Mouse (Mus musculus): Measurements from ENCODE around the gene Gm20388. TPM values are rescaled to one million over a fixed set of nuclear protein-coding genes. Genes with fewer than 3 reads are reported as not detected.

The Gm20388 gene
- polyA plus RNA-seq, 1 experiment = 23.9 TPM

- Histone ChIP-seq H3K27ac (ENCODE audit: insufficient read depth, low read length) (no peak overlapping the region), H3K4me3 (ENCODE audit: insufficient read depth, low read length) (no peak overlapping the region), H3K4me1 (ENCODE audit: control insufficient read depth, insufficient read depth, low read length) (peaks cover 12% of the 10 kb centered on the region)
- TF ChIP-seq CTCF (IDR thresholded peaks at IDR 0.05; ENCODE audit: extremely low read depth, insufficient read depth, low read length) (no peak), POLR2A (IDR thresholded peaks at IDR 0.05; ENCODE audit: extremely low read depth, insufficient read depth, low read length) (no peak)
Measured at GRCm38 (mm10) chr8:120485551-120486476, 575.2 kb downstream of the Gm20388 start.

GRCm38 (mm10) chr8:120486477-120487376 lies 576.1 kb downstream of the Gm20388 start:
- Histone ChIP-seq H3K27ac (ENCODE audit: insufficient read depth, low read length) (peak overlapping the region; percentile 96), H3K4me3 (ENCODE audit: insufficient read depth, low read length) (peak overlapping the region; percentile 49), H3K4me1 (ENCODE audit: control insufficient read depth, insufficient read depth, low read length) (peaks cover 14% of the 10 kb centered on the region)
- peak; percentile 53; the same call in 1 of the 2 replicates for TF ChIP-seq POLR2A (IDR thresholded peaks at IDR 0.05; ENCODE audit: extremely low read depth, insufficient read depth, low read length)
- no peak for TF ChIP-seq CTCF (IDR thresholded peaks at IDR 0.05; ENCODE audit: extremely low read depth, insufficient read depth, low read length)

GRCm38 (mm10) chr8:120487377-120487728 lies 576.7 kb downstream of the Gm20388 start:
- TF ChIP-seq POLR2A (IDR thresholded peaks at IDR 0.05; ENCODE audit: extremely low read depth, insufficient read depth, low read length) (no peak), CTCF (IDR thresholded peaks at IDR 0.05; ENCODE audit: extremely low read depth, insufficient read depth, low read length) (no peak)
- H3K27ac ChIP-seq (ENCODE audit: insufficient read depth, low read length) = peak overlapping the region; percentile 96
- H3K4me1 ChIP-seq (ENCODE audit: control insufficient read depth, insufficient read depth, low read length) = peaks cover 14% of the 10 kb centered on the region
- peak overlapping the region; percentile 49 for H3K4me3 ChIP-seq (ENCODE audit: insufficient read depth, low read length)

- peak overlapping the region; percentile 49 for H3K4me3 ChIP-seq (ENCODE audit: insufficient read depth, low read length)
- TF ChIP-seq POLR2A (IDR thresholded peaks at IDR 0.05; ENCODE audit: extremely low read depth, insufficient read depth, low read length) (peak; percentile 57; the same call in 1 of the 2 replicates), CTCF (IDR thresholded peaks at IDR 0.05; ENCODE audit: extremely low read depth, insufficient read depth, low read length) (no peak)
- H3K27ac ChIP-seq (ENCODE audit: insufficient read depth, low read length) = peak overlapping the region; percentile 96
- peaks cover 14% of the 10 kb centered on the region for H3K4me1 ChIP-seq (ENCODE audit: control insufficient read depth, insufficient read depth, low read length)
Measured at GRCm38 (mm10) chr8:120487729-120488510, 577.3 kb downstream of the Gm20388 start.

GRCm38 (mm10) chr8:120488636-120489131 lies 578.0 kb downstream of the Gm20388 start:
- peak overlapping the region; percentile 49 for H3K4me3 ChIP-seq (ENCODE audit: insufficient read depth, low read length)
- H3K4me1 ChIP-seq (ENCODE audit: control insufficient read depth, insufficient read depth, low read length) = peaks cover 14% of the 10 kb centered on the region
- H3K27ac ChIP-seq (ENCODE audit: insufficient read depth, low read length) = peak overlapping the region; percentile 95
- TF ChIP-seq CTCF (IDR thresholded peaks at IDR 0.05; ENCODE audit: extremely low read depth, insufficient read depth, low read length) (no peak), POLR2A (IDR thresholded peaks at IDR 0.05; ENCODE audit: extremely low read depth, insufficient read depth, low read length) (no peak)

GRCm38 (mm10) chr8:120489142-120489754 lies 578.6 kb downstream of the Gm20388 start:
- TF ChIP-seq CTCF (IDR thresholded peaks at IDR 0.05; ENCODE audit: extremely low read depth, insufficient read depth, low read length) (no peak), POLR2A (IDR thresholded peaks at IDR 0.05; ENCODE audit: extremely low read depth, insufficient read depth, low read length) (no peak)
- Histone ChIP-seq H3K4me3 (ENCODE audit: insufficient read depth, low read length) (peak overlapping the region; percentile 49), H3K4me1 (ENCODE audit: control insufficient read depth, insufficient read depth, low read length) (peaks cover 11% of the 10 kb centered on the region), H3K27ac (ENCODE audit: insufficient read depth, low read length) (peak overlapping the region; percentile 95)

GRCm38 (mm10) chr8:120489771-120490281 lies 579.2 kb downstream of the Gm20388 start:
- Histone ChIP-seq H3K27ac (ENCODE audit: insufficient read depth, low read length) (no peak overlapping the region), H3K4me1 (ENCODE audit: control insufficient read depth, insufficient read depth, low read length) (peaks cover 8% of the 10 kb centered on the region), H3K4me3 (ENCODE audit: insufficient read depth, low read length) (peak overlapping the region; percentile 49)
- TF ChIP-seq POLR2A (IDR thresholded peaks at IDR 0.05; ENCODE audit: extremely low read depth, insufficient read depth, low read length) (no peak), CTCF (IDR thresholded peaks at IDR 0.05; ENCODE audit: extremely low read depth, insufficient read depth, low read length) (no peak)

Measured in cortical plate, adult 2 months (tissue).